Mouse (Mus musculus): ENCODE measurements around the gene Dbi.

Dbi gene

DNA sequence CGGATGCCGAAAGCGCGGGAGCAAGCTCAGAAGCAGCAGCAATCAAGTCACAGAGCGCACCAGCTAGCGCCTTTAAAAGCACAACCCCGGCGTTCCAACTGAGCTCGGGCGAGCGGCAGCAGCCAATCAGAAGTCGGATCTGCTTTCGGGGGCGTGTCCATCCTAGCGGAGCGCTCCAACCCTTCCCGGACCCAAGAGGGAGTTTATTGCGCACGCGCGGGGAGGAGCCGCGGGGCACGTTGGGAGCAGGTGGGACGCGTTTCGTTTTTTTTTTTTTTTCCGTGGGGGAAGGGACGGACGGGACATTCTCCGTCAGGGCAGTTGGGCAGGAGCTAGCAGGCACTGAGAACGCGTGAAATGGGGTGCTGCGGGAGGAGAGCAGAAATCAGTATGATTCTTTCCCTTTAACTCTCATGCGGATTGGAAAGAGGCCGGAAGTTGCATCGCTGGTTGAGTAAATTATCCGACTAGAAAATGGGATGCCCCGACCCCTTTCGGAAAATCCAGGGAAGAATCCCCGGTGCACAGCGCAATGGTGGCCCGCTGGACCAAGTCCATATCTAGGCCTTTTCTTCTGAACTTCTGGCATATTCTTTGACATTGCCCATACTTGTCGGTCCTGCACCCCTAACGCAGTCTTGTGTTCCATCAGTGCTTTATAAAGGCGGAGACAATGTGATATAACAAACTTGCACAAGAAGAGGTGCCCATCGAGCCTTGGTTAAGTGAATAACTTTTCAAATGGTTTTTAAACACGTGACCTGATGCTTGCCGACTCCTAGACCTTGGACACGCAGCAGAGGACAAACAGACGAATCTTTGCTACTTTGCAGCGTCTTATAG lies at the start of gene Dbi, which contains the start of gene 3110009E18Rik:
Dbi (minus strand) TSS at position 110 of the 843 bp plus-strand sequence.
3110009E18Rik (plus strand) TSS at position 219 of the 843 bp plus-strand sequence.
- DNase-seq (ENCODE audit: low spot score in 2 of 2), result peak; percentile 91 to 98

GRCm38 (mm10) chr1:120170307-120170706 lies 49.4 kb upstream of the Dbi start:
- DNase-seq (ENCODE audit: low spot score in 2 of 2), result no peak

DNA sequence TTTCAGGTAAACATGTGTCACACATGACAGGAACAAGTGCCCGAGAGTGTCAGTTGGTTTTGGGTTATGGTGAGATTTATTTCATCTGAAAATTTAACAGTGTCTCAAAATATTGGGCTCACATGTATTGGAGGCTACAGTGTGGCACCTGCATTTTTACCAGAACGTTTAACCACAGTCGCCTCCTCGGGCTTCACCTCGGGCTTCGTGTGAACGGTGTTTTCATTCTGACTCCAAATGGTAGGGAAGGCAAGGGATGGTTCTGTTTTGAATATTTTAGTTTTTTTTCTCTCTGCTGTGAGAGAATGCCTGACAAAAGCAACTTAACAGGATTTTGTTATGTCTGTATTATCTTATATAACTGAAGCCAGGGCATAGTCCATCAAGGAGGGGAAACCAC lies 47.8 kb upstream of the Dbi start:
- no peak for DNase-seq (ENCODE audit: low spot score in 2 of 2)

DNA sequence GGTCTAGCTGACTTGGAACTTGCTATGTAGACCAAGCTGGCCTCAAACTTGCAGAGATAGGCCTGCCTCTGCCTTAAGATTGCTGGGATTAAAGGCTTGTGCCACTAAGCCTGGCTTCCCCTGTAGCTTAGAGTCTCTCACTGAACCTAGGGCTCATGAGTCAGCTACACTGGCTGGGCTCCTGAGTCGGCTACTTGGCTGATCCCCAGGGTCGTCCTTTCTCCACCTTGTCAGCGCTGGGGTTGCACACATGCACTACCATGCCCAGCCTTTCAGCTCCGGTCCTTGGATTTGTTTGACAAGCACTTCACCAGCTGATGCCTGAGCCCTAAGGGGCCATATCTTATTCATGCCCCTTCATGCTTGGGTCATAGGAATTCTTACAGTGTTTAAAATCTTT lies 47.1 kb upstream of the Dbi start:
- no peak for DNase-seq (ENCODE audit: low spot score in 2 of 2)

DNA sequence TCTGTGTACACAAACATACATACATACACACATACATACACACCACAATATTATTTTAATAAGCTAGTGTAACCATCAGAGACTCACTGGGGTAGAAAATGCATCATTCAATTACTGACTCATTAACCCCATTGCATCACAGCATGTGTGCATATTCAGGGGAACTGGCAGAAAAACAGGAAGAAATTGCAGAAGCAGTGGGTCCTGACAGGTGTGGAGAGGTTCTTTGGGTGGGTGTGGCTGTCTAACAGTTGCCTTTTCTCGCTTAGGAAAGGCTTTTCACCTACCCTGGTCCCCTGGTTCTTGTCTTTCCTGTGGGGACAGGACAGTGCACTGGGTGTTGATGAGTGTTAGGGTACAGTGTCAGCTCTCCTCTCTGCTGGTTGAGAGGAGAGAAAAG lies 41.7 kb upstream of the Dbi start:
- no peak for DNase-seq (ENCODE audit: low spot score in 2 of 2)

DNA sequence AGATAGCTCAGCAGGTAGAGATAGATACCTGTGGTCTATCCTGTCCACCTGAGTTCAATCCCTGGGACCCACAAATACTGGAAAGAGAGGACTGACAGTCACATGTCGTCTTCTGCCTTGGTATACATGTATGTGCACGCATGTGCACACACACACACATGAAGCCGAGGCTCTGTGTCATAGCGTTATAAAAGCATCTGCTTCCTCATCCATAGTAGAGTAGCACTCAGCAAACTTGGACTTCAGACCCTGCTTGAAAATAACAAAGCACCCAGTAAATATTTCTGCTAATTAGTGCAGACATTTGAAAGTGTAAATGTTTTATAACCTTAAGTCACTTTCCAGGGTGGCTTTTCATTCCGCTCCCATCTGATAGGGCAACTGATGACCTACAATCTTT lies 40.6 kb upstream of the Dbi start:
- DNase-seq (ENCODE audit: low spot score in 2 of 2), result no peak

DNA sequence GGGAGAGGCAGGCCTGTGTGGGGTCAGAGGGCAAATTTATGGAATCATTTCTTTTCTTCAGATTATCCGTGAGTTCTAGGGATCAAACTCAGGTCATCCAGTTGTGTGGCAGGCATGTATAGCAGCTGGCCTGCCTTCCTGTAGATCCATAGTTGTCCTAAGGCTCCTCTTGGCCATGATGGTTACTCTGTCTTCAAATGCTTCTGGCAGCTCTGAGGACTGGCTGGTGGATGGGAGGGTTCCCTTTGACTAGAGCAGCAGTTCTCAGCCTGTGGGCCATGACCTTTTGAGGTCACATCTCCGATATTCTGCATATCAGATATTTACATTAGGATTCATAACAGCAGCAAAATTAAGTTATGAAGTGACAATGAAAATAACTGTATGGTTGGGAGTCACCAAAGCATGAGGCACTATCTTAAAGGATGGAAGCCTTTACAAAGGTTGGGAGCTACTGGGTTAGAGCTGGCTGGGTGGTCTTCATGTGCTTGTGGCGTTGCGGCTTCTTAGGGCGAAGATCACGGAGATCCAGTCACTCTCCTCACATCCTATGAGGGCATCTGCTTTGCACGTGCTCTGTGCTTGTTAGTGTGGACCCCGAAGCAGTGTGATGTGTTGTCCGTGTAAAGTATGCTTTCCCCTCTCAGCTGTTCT lies 37.7 kb upstream of the Dbi start:
- no peak for DNase-seq (ENCODE audit: low spot score in 2 of 2)

- no peak for DNase-seq (ENCODE audit: low spot score in 2 of 2)
Observed at GRCm38 (mm10) chr1:120155325-120155724, 34.4 kb upstream of the Dbi start.

GRCm38 (mm10) chr1:120154232-120154631 lies 33.4 kb upstream of the Dbi start:
- DNase-seq (ENCODE audit: low spot score in 2 of 2), result peak; percentile 11 to 18

DNA sequence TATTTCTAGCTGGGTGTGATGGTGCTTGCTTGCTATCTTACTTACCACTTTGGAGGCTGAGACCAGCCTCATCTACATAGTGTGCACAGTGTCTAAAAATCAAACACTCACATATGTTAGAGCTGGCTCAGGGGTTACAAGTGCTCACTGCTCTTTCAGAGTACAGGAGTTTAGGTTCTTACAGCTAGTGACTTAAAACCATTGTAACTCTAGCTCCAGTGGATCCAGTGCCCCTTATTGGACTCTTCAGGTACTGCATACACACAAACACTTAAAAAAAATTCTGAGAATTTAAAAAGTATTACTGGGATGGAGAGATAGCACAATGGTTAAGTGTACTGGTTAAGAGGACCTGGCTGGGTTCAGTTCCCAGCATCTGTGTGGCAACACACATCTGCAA lies 26.1 kb upstream of the Dbi start:
- DNase-seq (ENCODE audit: low spot score in 2 of 2), result no peak

DNA sequence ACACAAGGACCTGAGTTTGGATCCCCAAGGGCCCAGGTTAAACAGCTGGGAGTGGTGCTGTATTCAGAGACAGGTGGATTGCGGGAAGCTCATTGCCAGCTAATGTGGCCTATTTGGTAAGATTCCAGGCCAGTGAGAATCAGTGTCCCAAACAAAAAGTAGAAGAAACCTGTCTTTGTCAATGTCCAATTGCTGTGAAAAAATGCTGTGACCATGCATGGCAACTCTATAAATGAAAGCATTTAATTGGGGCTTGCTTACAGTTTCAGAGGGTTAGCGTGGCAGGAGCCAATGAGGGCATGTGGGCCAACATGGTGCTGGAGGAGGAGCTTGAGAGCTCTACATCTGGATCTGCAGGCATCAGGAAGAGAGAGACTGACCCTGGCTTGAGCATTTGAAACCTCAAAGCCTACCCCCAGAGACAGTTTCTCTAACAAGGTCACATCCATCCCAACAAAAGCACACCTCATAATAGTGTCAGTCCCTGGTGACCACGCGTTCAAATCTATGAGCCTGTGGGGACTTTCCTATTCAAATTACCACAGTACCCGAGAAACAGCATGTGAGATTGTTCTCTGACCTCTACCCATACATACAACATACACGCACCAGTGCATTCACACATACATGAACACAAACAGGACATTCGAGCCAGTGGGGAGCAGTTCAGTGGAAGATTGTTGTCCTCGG lies 24.8 kb upstream of the Dbi start:
- DNase-seq (ENCODE audit: low spot score in 2 of 2), result no peak

GRCm38 (mm10) chr1:120142551-120142950 lies 21.7 kb upstream of the Dbi start:
- peak in 1 of 2 experiments; percentile 46 for DNase-seq (ENCODE audit: low spot score in 2 of 2)

DNA sequence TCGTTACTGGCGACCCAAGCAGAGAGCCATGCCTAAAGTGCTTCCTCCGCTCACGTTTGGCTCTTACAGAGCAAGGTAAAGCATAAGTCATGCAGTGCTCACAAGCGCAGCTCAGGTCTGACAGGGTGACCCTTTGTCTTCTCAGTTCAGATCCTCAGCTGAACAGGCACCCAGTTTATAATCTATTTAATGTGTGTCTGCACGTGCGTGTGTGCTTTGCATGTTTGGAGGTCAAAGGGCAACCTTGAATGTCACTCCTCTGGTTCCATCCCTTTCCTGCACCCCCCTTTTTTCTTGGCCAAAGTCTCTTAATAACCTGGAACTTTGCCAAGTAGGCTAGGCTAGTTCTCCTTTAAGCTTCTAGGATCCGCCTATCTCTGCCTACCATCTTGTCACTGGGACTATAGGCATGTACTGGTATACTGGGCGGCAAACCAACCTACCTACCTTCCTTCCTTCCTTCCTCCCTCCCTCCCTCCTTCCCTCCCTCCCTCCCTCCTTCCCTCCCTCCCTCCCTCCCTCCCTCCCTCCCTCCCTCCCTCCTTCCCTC lies 19.3 kb upstream of the Dbi start:
- no peak for DNase-seq (ENCODE audit: low spot score in 2 of 2)

DNA sequence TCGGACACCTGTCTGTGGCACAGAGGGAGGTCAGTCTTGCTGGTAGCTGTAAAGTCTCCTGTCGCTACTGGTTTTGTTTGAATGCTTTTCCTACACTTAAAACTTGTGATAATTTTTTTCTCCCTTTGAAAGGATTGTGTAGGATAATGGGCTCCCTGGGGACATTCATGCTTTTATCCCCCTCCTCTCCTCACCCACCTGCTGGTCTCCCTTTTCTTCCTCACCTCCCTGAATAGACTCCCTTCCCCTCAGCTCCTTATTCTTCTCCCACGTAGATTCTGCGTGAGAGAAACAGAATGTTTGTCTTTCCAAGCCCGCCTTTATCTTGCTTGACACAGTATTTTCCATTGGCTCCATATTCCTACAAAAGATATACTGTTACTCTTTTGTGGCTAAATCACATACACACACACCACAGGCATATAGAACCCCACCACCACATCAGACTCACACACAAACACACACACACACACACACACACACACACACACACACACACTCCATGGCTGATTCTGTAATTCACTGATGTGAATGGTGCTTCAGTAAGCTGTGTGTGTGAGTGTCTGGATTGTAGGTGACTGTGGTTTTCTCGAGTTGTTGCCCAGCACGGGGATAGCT lies 18.2 kb upstream of the Dbi start:
- DNase-seq (ENCODE audit: low spot score in 2 of 2), result no peak

GRCm38 (mm10) chr1:120135934-120136786 lies 15.3 kb upstream of the Dbi start:
- peak; percentile 62 to 71 for DNase-seq (ENCODE audit: low spot score in 2 of 2)

DNA sequence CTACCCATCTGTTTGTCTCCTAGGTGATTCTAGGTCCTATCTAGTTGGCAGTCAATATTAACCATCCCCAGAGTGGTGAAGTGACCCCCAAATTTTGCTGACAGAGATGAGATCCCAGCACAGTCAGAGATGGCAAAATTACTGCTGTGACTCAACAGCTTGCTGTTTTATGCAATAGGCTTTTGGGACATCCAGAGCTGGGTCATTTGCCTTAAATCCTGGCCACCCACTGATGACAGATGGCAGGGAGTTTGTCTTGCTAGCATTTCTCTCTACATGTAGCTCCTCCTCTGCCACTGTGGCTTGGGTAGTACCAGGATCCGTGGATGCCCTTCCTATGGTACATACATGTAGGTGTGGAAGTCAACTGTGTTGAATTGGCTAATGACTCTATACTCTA lies 11.5 kb upstream of the Dbi start:
- DNase-seq (ENCODE audit: low spot score in 2 of 2), result no peak

DNA sequence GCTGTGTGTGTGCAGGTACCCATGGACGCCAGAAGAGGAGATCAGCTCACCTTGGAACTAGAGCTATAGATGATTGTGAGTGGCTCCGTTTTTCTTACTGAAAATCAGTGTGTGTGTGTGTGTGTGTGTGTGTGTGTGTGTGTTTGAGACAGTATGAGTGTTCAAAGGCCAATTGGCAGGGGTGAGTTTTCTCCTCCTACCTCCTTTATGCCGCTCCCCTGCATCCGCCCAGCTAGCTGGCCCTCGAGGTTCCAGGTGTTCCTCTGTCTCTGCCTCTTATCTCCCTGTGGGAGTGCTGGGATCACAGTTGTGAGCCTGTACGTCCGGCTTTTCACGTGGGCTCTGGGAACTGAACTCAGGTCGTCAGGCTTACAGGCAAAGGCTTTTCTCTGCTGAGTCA lies 5.4 kb upstream of the Dbi start:
- no peak for DNase-seq (ENCODE audit: low spot score in 2 of 2)

DNA sequence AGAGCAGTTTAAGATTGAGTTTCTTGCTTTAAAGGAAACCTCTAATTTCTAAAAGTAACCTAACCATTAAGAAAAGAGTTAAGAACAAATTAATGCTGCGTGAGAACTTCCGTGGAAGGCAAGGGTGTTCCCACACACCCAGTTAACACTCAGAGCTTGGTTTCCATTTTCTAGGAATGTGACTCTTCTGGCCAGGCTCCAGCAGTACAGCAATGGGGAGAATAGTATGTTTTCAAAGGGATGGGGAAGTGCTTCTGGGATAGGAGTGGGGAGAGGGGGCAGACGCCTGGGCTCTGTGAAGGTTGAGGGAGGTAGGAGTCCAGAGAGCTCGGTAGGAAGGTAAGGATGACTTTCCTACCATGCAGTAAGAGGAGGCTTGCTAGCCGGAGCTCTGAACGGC lies 4.6 kb upstream of the Dbi start:
- DNase-seq (ENCODE audit: low spot score in 2 of 2), result no peak

GRCm38 (mm10) chr1:120124839-120125238 lies 4.0 kb upstream of the Dbi start:
- DNase-seq (ENCODE audit: low spot score in 2 of 2), result peak; percentile 39 to 63

DNA sequence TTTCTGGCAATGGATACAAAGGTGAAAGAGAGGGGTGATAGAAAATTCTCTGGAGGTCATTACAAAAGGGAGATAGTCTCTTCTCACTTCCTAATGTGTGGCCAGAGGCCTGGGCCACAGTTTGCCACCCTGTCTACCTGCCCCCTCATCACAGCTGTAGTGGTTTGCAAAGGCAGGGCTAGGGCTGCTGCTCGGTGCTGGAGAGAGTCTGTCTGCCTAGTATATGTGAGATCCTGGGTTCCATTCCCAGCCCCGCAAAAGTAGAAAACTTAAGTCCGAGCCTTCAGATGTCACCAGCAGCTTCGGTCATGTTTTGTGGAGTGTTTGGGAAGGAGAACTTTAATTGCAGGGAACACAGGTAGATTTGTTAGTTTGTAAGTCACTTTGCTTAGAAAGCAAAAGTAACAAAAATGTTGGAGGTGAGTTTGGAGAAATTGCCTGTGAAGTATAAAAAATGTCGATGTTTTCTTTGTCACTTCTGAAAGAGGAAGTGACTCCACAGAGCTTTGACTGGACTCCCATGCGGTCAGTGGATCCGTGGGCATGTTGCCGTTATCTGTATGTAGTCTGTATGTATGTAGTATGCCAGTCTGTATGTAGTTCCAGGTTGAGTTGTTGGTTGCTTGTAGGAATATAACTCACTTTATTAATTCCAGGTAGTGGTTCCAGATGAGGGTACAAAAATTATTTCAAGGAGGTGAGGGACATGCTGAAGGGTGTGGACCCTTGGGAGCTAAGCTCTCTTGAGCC lies 1.9 kb upstream of the Dbi start:
- DNase-seq (ENCODE audit: low spot score in 2 of 2), result no peak
